Mouse (Mus musculus) cortical plate, adult 2 months (tissue): ENCODE measurements around the gene Stil.

ENCODE experiments used
- CTCF ChIP-seq: fragments of 200-500 bp; IDR thresholded peaks from 2 replicates; pipeline ENCODE4 v1.5.1; 2011; ENCODE audit warnings: mild to moderate bottlenecking, control low read depth, low read length; ENCODE audit not compliant: insufficient read depth; ENCODE audit errors: extremely low read depth
- POLR2A ChIP-seq: fragments of 200-500 bp; IDR thresholded peaks from 2 replicates; pipeline ENCODE4 v1.6.1; 2011; ENCODE audit warnings: mild to moderate bottlenecking, low read length, control low read depth; ENCODE audit not compliant: insufficient read depth; ENCODE audit errors: extremely low read depth

GRCm38 (mm10) chr4:115045621-115046020, 45.7 kb downstream of the Stil start:
- TF ChIP-seq CTCF (no peak), POLR2A (no peak)
